In genomic region chr5:45472880-45473450, GRCm38 (mm10) we compare ENCODE assay signal across 15 mouse cellular contexts. TPM values are rescaled to one million over a fixed set of nuclear protein-coding genes. Genes with fewer than 3 reads are reported as not detected.
A peak's percentile ranks its signal among the peaks of the same experiment; 100 is the strongest.
DNase-seq lines count a peak whose midpoint lies in the region; ATAC-seq and TF ChIP-seq lines count a peak whose summit lies in the region.
"Had no signal": no experiment of that assay in that cellular context is flagged by ENCODE, and none has a peak within 500 bp of the region (broad histone marks: within the 10 kb centered on the region; RNA-seq: fewer than 3 reads in every experiment).

No protein-coding gene starts in this region.

- H3K9ac ChIP-seq in lung, postnatal 0 days (replicated peaks; ENCODE audit: low read depth): no peak overlapping the region
- H3K9ac ChIP-seq: embryonic facial prominence, embryonic 12.5 days; liver, embryonic 13.5 days; stomach, embryonic 15.5 days had no signal

- peak; percentile 88 for ATAC-seq in lung, postnatal 0 days

- peak; percentile 58 for TF ChIP-seq EP300 in lung, postnatal 0 days (IDR thresholded peaks at IDR 0.05)

- H3K4me3 ChIP-seq in lung, postnatal 0 days (ENCODE audit: low read depth, low read length): no peak overlapping the region
- H3K4me3 ChIP-seq: embryonic facial prominence, embryonic 12.5 days; liver, embryonic 13.5 days; stomach, embryonic 15.5 days had no signal

- no peaks in the 10 kb centered on the region for H3K9me3 ChIP-seq in lung, postnatal 0 days (ENCODE audit: low read length)
- H3K9me3 ChIP-seq: embryonic facial prominence, embryonic 12.5 days; liver, embryonic 13.5 days; stomach, embryonic 15.5 days had no signal

- peak; percentile 41 for DNase-seq in adrenal gland, postnatal 10 days
- DNase-seq in adrenal gland, postnatal 4 days (ENCODE audit: low spot score in 2 of 2): no peak
- peak; percentile 33 to 73 for DNase-seq in layer of hippocampus, adult 8-10 months (ENCODE audit: low spot score in 2 of 2)
- no peak for DNase-seq in layer of hippocampus, postnatal 14 days (ENCODE audit: low spot score in 2 of 2)
- peak; percentile 42 for DNase-seq in adrenal gland, postnatal 14 days
- peak; percentile 82 for DNase-seq in lung, postnatal 0 days (ENCODE audit: low spot score)
- no peak for DNase-seq in ovary, adult 18-20 months (ENCODE audit: low spot score)
- no peak for DNase-seq in thymus, adult 18-20 months
- DNase-seq: cerebellum, adult 11-12 months; gastrocnemius, postnatal 25 days; heart, postnatal 36 days; kidney, postnatal 25 days; liver, embryonic 13.5 days had no signal

- H3K36me3 ChIP-seq in lung, postnatal 0 days (ENCODE audit: insufficient read depth, low read length): no peaks in the 10 kb centered on the region
- H3K36me3 ChIP-seq: embryonic facial prominence, embryonic 12.5 days; liver, embryonic 13.5 days; stomach, embryonic 15.5 days had no signal

- no peaks in the 10 kb centered on the region for H3K27me3 ChIP-seq in lung, postnatal 0 days (replicated peaks; ENCODE audit: insufficient read depth, low read length)
- H3K27me3 ChIP-seq: embryonic facial prominence, embryonic 12.5 days; liver, embryonic 13.5 days; stomach, embryonic 15.5 days had no signal

- no peak for TF ChIP-seq CTCF in lung, postnatal 0 days (IDR thresholded peaks at IDR 0.05)

- WGBS in lung, postnatal 0 days: 14% methylated on average over 7 of the region's 7 CpGs

- H3K4me1 ChIP-seq in lung, postnatal 0 days (ENCODE audit: insufficient read depth, low read depth, low read length): no peaks in the 10 kb centered on the region
- H3K4me1 ChIP-seq: liver, embryonic 13.5 days; stomach, embryonic 15.5 days had no signal

- H3K27ac ChIP-seq in lung, postnatal 0 days (ENCODE audit: low read length): 0 out of 2 replicates have a peak overlapping the region, but pooled peaks have one; percentile 26
- H3K27ac ChIP-seq: embryonic facial prominence, embryonic 12.5 days; liver, embryonic 13.5 days; stomach, embryonic 15.5 days had no signal

- 0 out of 2 replicates have a peak overlapping the region, but pooled peaks have one; percentile 27 for H3K4me2 ChIP-seq in lung, postnatal 0 days (replicated peaks; ENCODE audit: low read depth, low read length)
- H3K4me2 ChIP-seq: embryonic facial prominence, embryonic 12.5 days; liver, embryonic 13.5 days; stomach, embryonic 15.5 days had no signal

RNA-seq across cellular contexts. Expression of gene Clrn2, which starts 19.4 kb away (rescaled TPM):
- not detected for total RNA-seq in adrenal gland, postnatal 10 days (2021)
- not detected for total RNA-seq in adrenal gland, postnatal 4 days (2021)
- total RNA-seq in layer of hippocampus, adult 8-10 months (2022): under 1 TPM in 2 of 4 experiments, not detected in 2; 0.69 to 0.80 TPM
- under 1 TPM in 1 of 2 experiments, not detected in 1; 0.48 TPM for total RNA-seq in layer of hippocampus, postnatal 14 days (2021)
- not detected in 2 replicates for total RNA-seq in adrenal gland, postnatal 14 days (2021)
- polyA plus RNA-seq in lung, postnatal 0 days (2015; fragmentation: Nextera tagmentation; extraction: Ambion mirVana): not detected in 2 replicates
- total RNA-seq: gastrocnemius, postnatal 25 days; heart, postnatal 36 days had no signal
- polyA plus RNA-seq: embryonic facial prominence, embryonic 12.5 days; liver, embryonic 13.5 days; stomach, embryonic 15.5 days had no signal

RNA-seq across cellular contexts. Expression of gene Lap3, which starts 20.2 kb away (rescaled TPM):
- total RNA-seq in adrenal gland, postnatal 10 days (2021): 100 to 1,000 TPM; 104 to 117 TPM
- total RNA-seq in adrenal gland, postnatal 4 days (2021): 10 to 100 TPM; 84.4 to 84.7 TPM
- 10 to 100 TPM; 62.0 to 95.0 (median 71.4) TPM for total RNA-seq in layer of hippocampus, adult 8-10 months (2022)
- total RNA-seq in layer of hippocampus, postnatal 14 days (2021): 10 to 100 TPM; 45.8 to 51.5 TPM
- 87.3 and 89.3 TPM in 2 replicates for total RNA-seq in adrenal gland, postnatal 14 days (2021)
- polyA plus RNA-seq in lung, postnatal 0 days (2015; fragmentation: Nextera tagmentation; extraction: Ambion mirVana): 48.7 and 60.8 TPM in 2 replicates

RNA-seq across cellular contexts. Expression of gene Qdpr, which starts 22.9 kb away (rescaled TPM):
- 100 to 1,000 TPM; 156 to 161 TPM for total RNA-seq in adrenal gland, postnatal 10 days (2021)
- total RNA-seq in adrenal gland, postnatal 4 days (2021): 100 to 1,000 TPM; 157 to 158 TPM
- total RNA-seq in layer of hippocampus, adult 8-10 months (2022): 100 to 1,000 TPM; 206 to 221 (median 212) TPM
- total RNA-seq in layer of hippocampus, postnatal 14 days (2021): 100 to 1,000 TPM; 105 TPM
- total RNA-seq in adrenal gland, postnatal 14 days (2021): 140 and 142 TPM in 2 replicates
- 83.5 and 85.3 TPM in 2 replicates for polyA plus RNA-seq in lung, postnatal 0 days (2015; fragmentation: Nextera tagmentation; extraction: Ambion mirVana)

RNA-seq across cellular contexts. Expression of gene Med28, which starts 47.1 kb away (rescaled TPM):
- 10 to 100 TPM; 75.1 to 78.8 TPM for total RNA-seq in adrenal gland, postnatal 10 days (2021)
- 10 to 100 TPM; 89.3 to 94.4 TPM for total RNA-seq in adrenal gland, postnatal 4 days (2021)
- total RNA-seq in layer of hippocampus, adult 8-10 months (2022): 100 to 1,000 TPM in 3 of 4 experiments, 10 to 100 TPM in 1; 88.0 to 105 (median 102) TPM
- total RNA-seq in layer of hippocampus, postnatal 14 days (2021): 10 to 100 TPM; 75.4 to 82.8 TPM
- 75.0 and 75.8 TPM in 2 replicates for total RNA-seq in adrenal gland, postnatal 14 days (2021)
- polyA plus RNA-seq in lung, postnatal 0 days (2015; fragmentation: Nextera tagmentation; extraction: Ambion mirVana): 182 and 185 TPM in 2 replicates

Comparison
In these comparisons a context has a peak if more than half of its experiments do, and no peak if none do; other contexts are left out.
1. DNase-seq: peak in adrenal gland, postnatal 10 days (single experiment), layer of hippocampus, adult 8-10 months (2 of 2), adrenal gland, postnatal 14 days (single experiment) and lung, postnatal 0 days (single experiment); none in adrenal gland, postnatal 4 days (0 of 2), layer of hippocampus, postnatal 14 days (0 of 2), ovary, adult 18-20 months (single experiment) and thymus, adult 18-20 months (0 of 2).